Mouse (Mus musculus) limb, embryonic 12.5 days (tissue): ENCODE data around the gene Slc28a2. TPM values are rescaled to one million over a fixed set of nuclear protein-coding genes. Genes with fewer than 3 reads are reported as not detected.
"Not testable (repeated sequence)": the region's sequence is repeated elsewhere in the genome, so short reads cannot be mapped to it uniquely, and the experiment has no call there.

Experiments used
- ATAC-seq: fragments of 200-750 bp; cut with Nextera tagmentation; 2 replicates; pipeline ENCODE4 v1.8.0; 2017; ENCODE audit warnings: low read depth, moderate TSS enrichment; ENCODE audit not compliant: insufficient number of reproducible peaks, insufficient read depth, low FRiP score, low TSS enrichment
- H3K27ac ChIP-seq: fragments of 300-500 bp; sonication (generic); 2 replicates; pipeline ENCODE4 v1.5.1; 2016; ENCODE audit warnings: mild to moderate bottlenecking, moderate library complexity
- H3K27me3 ChIP-seq: fragments of 300-500 bp; sonication (generic); 2 replicates; pipeline ENCODE4 v1.6.1; 2016; ENCODE audit warnings: mild to moderate bottlenecking, moderate library complexity
- H3K36me3 ChIP-seq: fragments of 300-500 bp; sonication (generic); 2 replicates; pipeline ENCODE4 v1.6.1; 2016; ENCODE audit warnings: mild to moderate bottlenecking, moderate library complexity
- H3K4me1 ChIP-seq: fragments of 300-500 bp; sonication (generic); replicated peaks from 2 replicates; pipeline ENCODE4 v1.6.1; 2016
- H3K4me2 ChIP-seq: fragments of 300-500 bp; sonication (generic); 2 replicates; pipeline ENCODE4 v1.6.1; 2016; ENCODE audit warnings: mild to moderate bottlenecking, moderate library complexity
- H3K4me3 ChIP-seq: fragments of 300-500 bp; sonication (generic); replicated peaks from 2 replicates; pipeline ENCODE4 v1.5.1; 2016; ENCODE audit warnings: mild to moderate bottlenecking
- H3K9ac ChIP-seq: fragments of 300-500 bp; sonication (generic); replicated peaks from 2 replicates; pipeline ENCODE4 v1.6.1; 2016; ENCODE audit warnings: mild to moderate bottlenecking, moderate library complexity
- H3K9me3 ChIP-seq: fragments of 300-500 bp; sonication (generic); 2 replicates; pipeline ENCODE4 v1.6.1; 2016; ENCODE audit warnings: mild to moderate bottlenecking, moderate library complexity
- WGBS: fragments of 180-500 bp; shearing (Covaris S2); methylation state at CpG from one replicate; pipeline ENCODE4 v1.1.7; 2016; 5-methylcytosine and 5-hydroxymethylcytosine counted together
- polyA plus RNA-seq: library from polyadenylated mRNA; unstranded; fragments of >200 nt; fragmentation: Nextera tagmentation; extraction: Ambion mirVana; gene quantifications from 2 replicates; pipeline ENCODE4 v1.2.1, GENCODE M21; 2016

Gene Slc28a2
- polyA plus RNA-seq, 1 experiment from 2014 or later: not detected

DNA sequence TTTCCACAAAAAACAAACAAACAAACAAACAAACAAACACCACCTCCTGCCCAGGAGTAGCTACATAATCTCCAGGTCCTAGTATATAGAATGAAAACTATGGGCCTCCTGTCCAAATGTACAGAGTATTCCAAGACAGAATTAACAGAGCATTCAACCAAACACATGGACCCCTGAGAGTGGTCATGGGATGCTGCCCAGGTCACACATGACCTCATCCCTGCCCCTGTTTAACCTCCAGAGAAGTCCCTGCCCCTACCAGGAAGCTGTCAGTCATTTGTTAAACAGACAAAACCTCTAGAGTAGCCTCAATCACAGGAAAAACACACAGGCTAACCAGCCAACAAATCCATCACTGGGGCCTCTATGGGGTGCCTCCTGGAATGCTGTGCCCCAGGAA is 50.3 kb downstream of the Slc28a2 start:
- H3K4me1 ChIP-seq: no peaks in the 10 kb centered on the region
- no peaks in the 10 kb centered on the region for H3K27me3 ChIP-seq
- no peak overlapping the region for H3K4me2 ChIP-seq
- H3K36me3 ChIP-seq: no peaks in the 10 kb centered on the region
- no peak overlapping the region for H3K27ac ChIP-seq
- no peak overlapping the region for H3K9ac ChIP-seq
- H3K4me3 ChIP-seq: no peak overlapping the region
- H3K9me3 ChIP-seq: no peaks in the 10 kb centered on the region
- no peak for ATAC-seq

DNA sequence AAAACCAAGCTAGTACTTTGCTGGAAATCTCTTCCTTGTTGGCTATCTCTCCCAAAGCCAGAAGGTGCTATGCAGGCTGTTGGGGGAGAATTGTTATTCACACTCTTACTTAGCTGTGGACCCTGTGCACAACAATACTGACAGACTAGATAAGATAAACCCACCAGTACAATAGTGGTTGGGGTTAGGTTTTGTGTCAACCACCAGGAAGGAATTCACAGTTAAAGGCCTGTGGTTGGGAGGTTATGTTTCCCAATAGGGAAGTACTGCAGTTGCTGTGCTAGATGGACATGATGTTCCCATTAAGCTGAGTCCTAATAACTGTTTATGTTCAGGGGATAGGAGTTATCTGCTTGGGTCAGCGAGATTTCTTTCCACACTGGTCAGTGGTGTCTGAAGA is 57.5 kb downstream of the Slc28a2 start:
- not testable (repeated sequence) for H3K4me1 ChIP-seq, H3K27ac ChIP-seq, H3K27me3 ChIP-seq, H3K4me2 ChIP-seq, H3K9ac ChIP-seq, ATAC-seq, H3K36me3 ChIP-seq, H3K4me3 ChIP-seq, H3K9me3 ChIP-seq
- 65% methylated on average over 1 of the region's 1 CpGs for WGBS

DNA sequence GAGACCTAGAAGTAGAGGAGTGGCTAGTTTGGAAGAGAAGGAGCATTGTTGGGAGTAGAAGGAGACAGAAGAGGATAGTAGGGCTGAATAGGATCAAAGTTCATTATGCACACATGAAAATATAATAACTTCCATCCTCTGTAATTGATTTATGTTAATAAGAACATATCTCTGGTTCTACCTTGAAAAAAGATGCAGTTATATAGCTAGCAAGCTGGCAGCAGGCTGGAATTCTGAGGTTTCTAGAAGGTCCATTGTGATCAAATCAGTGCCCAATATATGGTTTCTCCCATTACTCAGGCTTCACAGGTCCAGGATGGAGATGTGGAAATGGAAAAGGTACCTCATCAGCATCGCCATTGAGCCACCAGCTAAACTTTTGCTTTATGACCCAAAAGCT is 58.4 kb downstream of the Slc28a2 start, which contains the start of gene Gm14085:
TSS of gene Gm14085 (plus strand) at position 301 of the 400 bp plus-strand sequence.
- no peak for ATAC-seq
- Histone ChIP-seq H3K36me3 (no peaks in the 10 kb centered on the region), H3K4me3 (no peak within 1 kb of the TSS), H3K4me1 (no peaks in the 10 kb centered on the region), H3K27ac (no peak within 1 kb of the TSS), H3K9ac (no peak within 1 kb of the TSS), H3K4me2 (no peak within 1 kb of the TSS), H3K9me3 (no peaks in the 10 kb centered on the region), H3K27me3 (no peaks in the 10 kb centered on the region)
- WGBS: 89% methylated on average over 1 of the region's 1 CpGs

DNA sequence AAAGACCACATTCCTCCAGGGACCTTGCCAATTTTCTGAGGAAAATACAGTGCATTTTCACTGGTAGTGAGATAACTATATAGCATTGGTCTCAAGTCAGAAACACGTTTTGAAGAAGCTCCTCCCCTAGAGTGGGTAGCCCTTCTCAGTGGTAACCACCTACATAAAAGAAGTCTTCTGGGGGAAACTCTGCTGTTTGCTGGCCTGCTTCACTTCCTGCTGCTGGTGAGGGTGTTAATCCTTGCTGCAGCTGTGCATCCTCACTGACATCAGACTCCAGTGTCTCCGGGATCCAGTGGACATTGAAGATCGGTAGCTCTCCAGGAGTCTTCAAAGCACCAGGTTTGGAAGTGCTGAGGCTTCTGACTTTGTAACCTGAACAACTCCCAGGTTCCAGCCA is 59.4 kb downstream of the Slc28a2 start:
- 49% methylated on average over 3 of the region's 3 CpGs for WGBS
- H3K36me3 ChIP-seq, H3K4me2 ChIP-seq, ATAC-seq, H3K27ac ChIP-seq, H3K9me3 ChIP-seq, H3K4me3 ChIP-seq, H3K27me3 ChIP-seq, H3K9ac ChIP-seq, H3K4me1 ChIP-seq: not testable (repeated sequence)

DNA sequence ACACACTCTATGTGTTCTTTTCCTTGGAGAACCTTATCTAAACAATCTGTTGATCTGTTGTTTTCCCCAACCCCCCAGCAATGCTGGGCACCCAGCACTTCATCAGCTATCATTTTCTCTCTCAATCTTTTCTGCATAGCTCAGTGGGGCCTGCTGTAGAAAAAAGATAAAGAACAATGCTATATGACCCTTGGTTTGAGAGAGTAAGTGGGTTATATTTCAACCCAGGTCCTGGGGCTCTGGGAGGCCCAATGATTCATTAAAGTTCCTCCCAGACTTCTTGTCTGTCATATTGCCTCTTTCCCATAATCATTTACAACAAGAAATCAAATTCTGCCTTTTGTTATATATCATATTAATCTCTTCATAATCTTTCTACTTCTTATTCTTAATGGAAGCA is 59.8 kb downstream of the Slc28a2 start:
- not testable (repeated sequence) for H3K9me3 ChIP-seq, H3K4me1 ChIP-seq, H3K9ac ChIP-seq, H3K36me3 ChIP-seq, ATAC-seq, H3K4me2 ChIP-seq, H3K27me3 ChIP-seq, H3K4me3 ChIP-seq, H3K27ac ChIP-seq

DNA sequence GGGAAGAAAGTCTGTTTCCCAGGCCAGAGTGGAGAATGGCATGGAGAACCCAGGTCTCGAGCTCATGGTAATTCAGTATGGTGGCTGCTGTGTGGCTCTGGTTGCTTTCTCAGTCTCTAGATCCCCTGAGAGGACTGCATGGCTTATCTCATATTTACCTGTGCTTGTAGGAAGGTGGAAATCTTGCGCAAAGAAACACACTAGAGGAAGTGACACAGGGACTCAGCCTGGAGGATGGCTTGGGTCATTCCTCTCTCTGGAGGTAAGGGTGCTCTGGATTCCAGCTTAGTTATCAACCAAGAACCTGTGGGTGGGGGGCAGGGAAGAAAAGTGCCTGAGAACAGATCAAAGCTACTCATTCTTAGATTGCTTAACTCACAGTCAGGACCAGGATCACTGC is 60.4 kb downstream of the Slc28a2 start:
- Histone ChIP-seq H3K27me3 (no peaks in the 10 kb centered on the region), H3K27ac (no peak overlapping the region), H3K9ac (no peak overlapping the region), H3K4me1 (no peaks in the 10 kb centered on the region), H3K4me3 (no peak overlapping the region), H3K4me2 (no peak overlapping the region), H3K36me3 (no peaks in the 10 kb centered on the region), H3K9me3 (no peaks in the 10 kb centered on the region)
- WGBS: 89% methylated on average over 2 of the region's 2 CpGs
- ATAC-seq: no peak

Other genes with a start within 250 kb of the Slc28a2 start
- not detected in 2 replicates for gene Patl2, start 240.3 kb upstream of the Slc28a2 start, polyA plus RNA-seq
- gene Terb2, start 240.2 kb upstream of the Slc28a2 start, polyA plus RNA-seq: not detected in 2 replicates
- 16.6 and 18.7 TPM in 2 replicates for gene Sord, start 191.7 kb upstream of the Slc28a2 start, polyA plus RNA-seq
- gene Duox2, start 128.0 kb upstream of the Slc28a2 start, polyA plus RNA-seq: not detected in 2 replicates
- not detected in 2 replicates for gene Duoxa2, start 127.6 kb upstream of the Slc28a2 start, polyA plus RNA-seq
- gene Duoxa1, start 112.7 kb upstream of the Slc28a2 start, polyA plus RNA-seq: 1.1 and 1.2 TPM in 2 replicates
- 0.13 and 0.22 TPM in 2 replicates for gene Duox1, start 110.8 kb upstream of the Slc28a2 start, polyA plus RNA-seq
- gene Shf, start 57.3 kb upstream of the Slc28a2 start, polyA plus RNA-seq: 5.4 and 6.5 TPM in 2 replicates
- gene Gm14085, start 58.5 kb downstream of the Slc28a2 start, polyA plus RNA-seq: not detected in 2 replicates
- 19.6 and 20.5 TPM in 2 replicates for gene Gatm, start 184.8 kb downstream of the Slc28a2 start, polyA plus RNA-seq
- 0.41 and 0.47 TPM in 2 replicates for gene AA467197, start 210.5 kb downstream of the Slc28a2 start, polyA plus RNA-seq